Mouse (Mus musculus) kidney, embryonic 14.5 days (tissue): ENCODE measurements around the gene Ldhc. TPM values are rescaled to one million over a fixed set of nuclear protein-coding genes. Genes with fewer than 3 reads are reported as not detected.
A peak's percentile ranks its signal among the peaks of the same experiment; 100 is the strongest.

Source experiments
- ATAC-seq: fragments of 200-750 bp; cut with Nextera tagmentation; 2 replicates; pipeline ENCODE4 v1.8.0; 2017; ENCODE audit warnings: moderate number of reproducible peaks, mild to moderate bottlenecking, moderate TSS enrichment, moderate library complexity; ENCODE audit not compliant: low FRiP score, low TSS enrichment
- H3K27ac ChIP-seq: fragments of 300-500 bp; sonication (generic); 2 replicates; pipeline ENCODE4 v1.5.1; 2014; ENCODE audit warnings: low read depth, mild to moderate bottlenecking, low read length, moderate library complexity, mixed read lengths
- H3K27me3 ChIP-seq: fragments of 300-500 bp; sonication (generic); 2 replicates; pipeline ENCODE4 v1.6.1; 2014; ENCODE audit warnings: mild to moderate bottlenecking, low read length; ENCODE audit not compliant: control insufficient read depth, insufficient read depth
- H3K36me3 ChIP-seq: fragments of 300-500 bp; sonication (generic); 2 replicates; pipeline ENCODE4 v1.6.1; 2014; ENCODE audit warnings: low read length, mixed read lengths; ENCODE audit not compliant: control insufficient read depth, insufficient read depth
- H3K4me1 ChIP-seq: fragments of 300-500 bp; sonication (generic); 2 replicates; pipeline ENCODE4 v1.6.1; 2014; ENCODE audit warnings: low read length, mixed read lengths; ENCODE audit not compliant: control insufficient read depth, insufficient read depth
- H3K4me2 ChIP-seq: fragments of 300-500 bp; sonication (generic); replicated peaks from 2 replicates; pipeline ENCODE4 v1.6.1; 2014; ENCODE audit warnings: low read depth, mild to moderate bottlenecking, low read length
- H3K4me3 ChIP-seq: fragments of 300-500 bp; sonication (generic); 2 replicates; pipeline ENCODE4 v1.5.1; 2014; ENCODE audit warnings: mild to moderate bottlenecking, low read length
- H3K9ac ChIP-seq: fragments of 300-500 bp; sonication (generic); 2 replicates; pipeline ENCODE4 v1.6.1; 2014; ENCODE audit warnings: low read depth, mild to moderate bottlenecking, low read length, moderate library complexity
- H3K9me3 ChIP-seq: fragments of 300-500 bp; sonication (generic); 2 replicates; pipeline ENCODE4 v1.6.1; 2016; ENCODE audit warnings: low read length; ENCODE audit not compliant: control insufficient read depth
- WGBS: fragments of 180-500 bp; shearing (Covaris S2); extraction: QIAGEN DNeasy Blood & Tissue Kit; methylation state at CpG from one replicate; pipeline ENCODE4 v1.1.7; 2014; 5-methylcytosine and 5-hydroxymethylcytosine counted together
- polyA plus RNA-seq: library from polyadenylated mRNA; unstranded; fragments of >200 nt; fragmentation: Nextera tagmentation; extraction: Ambion mirVana; gene quantifications from 2 replicates; pipeline ENCODE4 v1.2.1, GENCODE M21; 2014

The Ldhc gene
- polyA plus RNA-seq, 1 experiment from 2014 or later, result not detected

GRCm38 (mm10) chr7:46839861-46840260 is 21.1 kb upstream of the Ldhc start:
- Histone ChIP-seq H3K4me2 (no peak overlapping the region), H3K4me1 (peaks cover 29% of the 10 kb centered on the region), H3K9ac (no peak overlapping the region), H3K27me3 (no peaks in the 10 kb centered on the region), H3K36me3 (no peaks in the 10 kb centered on the region), H3K9me3 (no peaks in the 10 kb centered on the region), H3K4me3 (no peak overlapping the region), H3K27ac (no peak overlapping the region)
- WGBS, result 82% methylated on average over 5 of the region's 5 CpGs
- ATAC-seq, result no peak

GRCm38 (mm10) chr7:46840326-46840725 is 20.7 kb upstream of the Ldhc start:
- H3K27me3 ChIP-seq, result no peaks in the 10 kb centered on the region
- peaks cover 30% of the 10 kb centered on the region for H3K4me1 ChIP-seq
- H3K4me3 ChIP-seq, result no peak overlapping the region
- ATAC-seq, result no peak
- 73% methylated on average over 4 of the region's 4 CpGs for WGBS
- H3K9ac ChIP-seq, result no peak overlapping the region
- no peak overlapping the region for H3K27ac ChIP-seq
- H3K9me3 ChIP-seq, result no peaks in the 10 kb centered on the region
- no peaks in the 10 kb centered on the region for H3K36me3 ChIP-seq
- no peak overlapping the region for H3K4me2 ChIP-seq

- Histone ChIP-seq H3K27ac (no peak within 1 kb of the TSS), H3K4me2 (no peak within 1 kb of the TSS)
- no peak for ATAC-seq
Measured at GRCm38 (mm10) chr7:46840787-46841525, 20.0 kb upstream of the Ldhc start, which contains the start of gene Ldha. Gene Ldha (plus strand): TSS chr7:46841475.

GRCm38 (mm10) chr7:46842278-46842677 is 18.7 kb upstream of the Ldhc start:
- H3K9me3 ChIP-seq, result no peaks in the 10 kb centered on the region
- H3K9ac ChIP-seq, result no peak overlapping the region
- no peak overlapping the region for H3K27ac ChIP-seq
- no peaks in the 10 kb centered on the region for H3K27me3 ChIP-seq
- no peak overlapping the region for H3K4me2 ChIP-seq
- no peak for ATAC-seq
- H3K4me1 ChIP-seq, result peaks cover 32% of the 10 kb centered on the region
- no peak overlapping the region for H3K4me3 ChIP-seq
- 34% methylated on average over 5 of the region's 5 CpGs for WGBS
- H3K36me3 ChIP-seq, result no peaks in the 10 kb centered on the region

More at GRCm38 (mm10) chr7:46840787-46841525, 20.0 kb upstream of the Ldhc start, which contains the start of gene Ldha:
- Histone ChIP-seq H3K36me3 (no peaks in the 10 kb centered on the region), H3K9ac (no peak within 1 kb of the TSS), H3K4me3 (no peak within 1 kb of the TSS), H3K9me3 (no peaks in the 10 kb centered on the region), H3K27me3 (no peaks in the 10 kb centered on the region), H3K4me1 (peaks cover 29% of the 10 kb centered on the region)
- WGBS, result 21% methylated on average over 6 of the region's 6 CpGs

GRCm38 (mm10) chr7:46843576-46843975 is 17.4 kb upstream of the Ldhc start:
- peaks cover 9% of the 10 kb centered on the region; the same call in 1 of the 2 replicates for H3K36me3 ChIP-seq
- WGBS, result 95% methylated on average over 4 of the region's 4 CpGs
- H3K4me1 ChIP-seq, result peaks cover 20% of the 10 kb centered on the region
- H3K9me3 ChIP-seq, result no peaks in the 10 kb centered on the region
- H3K9ac ChIP-seq, result no peak overlapping the region
- ATAC-seq, result no peak
- no peaks in the 10 kb centered on the region for H3K27me3 ChIP-seq
- H3K27ac ChIP-seq, result no peak overlapping the region
- H3K4me3 ChIP-seq, result no peak overlapping the region
- no peak overlapping the region for H3K4me2 ChIP-seq

- peak overlapping the region; percentile 93 for H3K9ac ChIP-seq
- 0 out of 2 replicates have a peak, but pooled peaks cover 10% of the 10 kb centered on the region for H3K4me1 ChIP-seq
- H3K4me2 ChIP-seq, result peak overlapping the region; percentile 89
- peak; percentile 94 for ATAC-seq
- peak overlapping the region; percentile 92 for H3K4me3 ChIP-seq
- H3K27ac ChIP-seq, result peak overlapping the region; percentile 96
- no peaks in the 10 kb centered on the region for H3K27me3 ChIP-seq
- H3K9me3 ChIP-seq, result no peaks in the 10 kb centered on the region
- WGBS, result under 1% methylated on average over 42 of the region's 51 CpGs
- peaks cover 26% of the 10 kb centered on the region for H3K36me3 ChIP-seq
Measured at GRCm38 (mm10) chr7:46845211-46845977, 15.6 kb upstream of the Ldhc start.

- Histone ChIP-seq H3K27me3 (no peaks in the 10 kb centered on the region), H3K9ac (peak overlapping the region; percentile 93), H3K4me2 (peak overlapping the region; percentile 89), H3K27ac (peak overlapping the region; percentile 96), H3K4me1 (0 out of 2 replicates have a peak, but pooled peaks cover 10% of the 10 kb centered on the region), H3K9me3 (no peaks in the 10 kb centered on the region), H3K4me3 (peak overlapping the region; percentile 92), H3K36me3 (peaks cover 33% of the 10 kb centered on the region)
- ATAC-seq, result peak; percentile 40
- under 1% methylated on average over 36 of the region's 36 CpGs for WGBS
Measured at GRCm38 (mm10) chr7:46845978-46846485, 15.0 kb upstream of the Ldhc start.

GRCm38 (mm10) chr7:46846486-46847244 is 14.3 kb upstream of the Ldhc start:
- Histone ChIP-seq H3K4me2 (peak overlapping the region; percentile 89), H3K9ac (peak overlapping the region; percentile 93), H3K27me3 (no peaks in the 10 kb centered on the region), H3K9me3 (no peaks in the 10 kb centered on the region), H3K4me3 (peak overlapping the region; percentile 92), H3K27ac (peak overlapping the region; percentile 96), H3K36me3 (peaks cover 39% of the 10 kb centered on the region), H3K4me1 (0 out of 2 replicates have a peak, but pooled peaks cover 10% of the 10 kb centered on the region)
- 1% methylated on average over 28 of the region's 28 CpGs for WGBS
- peak; percentile 37 for ATAC-seq
